Mouse (Mus musculus) erythroblast, embryonic 14.5 days (primary cell): Measurements from ENCODE around the gene 1700061G19Rik.

Source experiments
- GATA1 ChIP-seq: IDR thresholded peaks from 2 replicates; pipeline ENCODE4 v1.6.1; 2012; ENCODE audit warnings: low read length, inconsistent platforms, mixed read lengths
- TAL1 ChIP-seq: IDR thresholded peaks from 3 replicates; pipeline ENCODE4 v1.6.1; 2012; ENCODE audit warnings: low read length, inconsistent platforms, mixed read lengths

- TF ChIP-seq GATA1 (no peak), TAL1 (no peak)
Observed at GRCm38 (mm10) chr17:56895368-56895918, 20.2 kb downstream of the 1700061G19Rik start.
